Mouse (Mus musculus): Measurements from ENCODE around the gene Glod4. TPM values are rescaled to one million over a fixed set of nuclear protein-coding genes. Genes with fewer than 3 reads are reported as not detected.

Gene Glod4
- polyA plus RNA-seq, 1 experiment from 2014 or later = 128 TPM

GRCm38 (mm10) chr11:76084943-76085342 lies 158.6 kb downstream of the Glod4 start:
- WGBS = 95% methylated on average over 1 of the region's 1 CpGs
- Histone ChIP-seq H3K27me3 (no peaks in the 10 kb centered on the region), H3K4me1 (replicated peaks) (no peaks in the 10 kb centered on the region), H3K27ac (no peak overlapping the region), H3K9ac (replicated peaks) (no peak overlapping the region), H3K36me3 (peaks cover 64% of the 10 kb centered on the region), H3K4me2 (replicated peaks) (no peak overlapping the region), H3K4me3 (replicated peaks) (no peak overlapping the region), H3K9me3 (no peaks in the 10 kb centered on the region)
- no peak for ATAC-seq

- Histone ChIP-seq H3K9me3 (no peaks in the 10 kb centered on the region), H3K4me1 (replicated peaks) (no peaks in the 10 kb centered on the region), H3K4me2 (replicated peaks) (no peak overlapping the region), H3K27me3 (no peaks in the 10 kb centered on the region), H3K9ac (replicated peaks) (no peak overlapping the region), H3K4me3 (replicated peaks) (no peak overlapping the region), H3K36me3 (peaks cover 65% of the 10 kb centered on the region), H3K27ac (no peak overlapping the region)
- WGBS = 93% methylated on average over 3 of the region's 3 CpGs
- no peak for ATAC-seq
These were observed 159.6 kb downstream of the Glod4 start for GRCm38 (mm10) chr11:76083941-76084367.

GRCm38 (mm10) chr11:76081048-76081640 lies 162.4 kb downstream of the Glod4 start:
- H3K27me3 ChIP-seq = no peaks in the 10 kb centered on the region
- no peak overlapping the region for H3K4me3 ChIP-seq (replicated peaks)
- no peak overlapping the region for H3K4me2 ChIP-seq (replicated peaks)
- no peak for ATAC-seq
- no peak overlapping the region for H3K9ac ChIP-seq (replicated peaks)
- no peaks in the 10 kb centered on the region for H3K9me3 ChIP-seq
- H3K36me3 ChIP-seq = peaks cover 67% of the 10 kb centered on the region
- 90% methylated on average over 6 of the region's 6 CpGs for WGBS
- no peak overlapping the region for H3K27ac ChIP-seq
- H3K4me1 ChIP-seq (replicated peaks) = no peaks in the 10 kb centered on the region

- ATAC-seq = no peak
- H3K27me3 ChIP-seq = no peaks in the 10 kb centered on the region
- no peak overlapping the region for H3K4me3 ChIP-seq (replicated peaks)
- H3K4me2 ChIP-seq (replicated peaks) = no peak overlapping the region
- H3K9me3 ChIP-seq = no peaks in the 10 kb centered on the region
- H3K27ac ChIP-seq = no peak overlapping the region
- H3K36me3 ChIP-seq = peaks cover 65% of the 10 kb centered on the region
- no peaks in the 10 kb centered on the region for H3K4me1 ChIP-seq (replicated peaks)
- 76% methylated on average over 2 of the region's 2 CpGs for WGBS
- H3K9ac ChIP-seq (replicated peaks) = no peak overlapping the region
These were observed 163.2 kb downstream of the Glod4 start for GRCm38 (mm10) chr11:76080293-76080692.

GRCm38 (mm10) chr11:76077341-76077740 lies 166.2 kb downstream of the Glod4 start:
- Histone ChIP-seq H3K27me3 (no peaks in the 10 kb centered on the region), H3K27ac (no peak overlapping the region), H3K4me2 (replicated peaks) (no peak overlapping the region), H3K4me1 (replicated peaks) (no peaks in the 10 kb centered on the region), H3K36me3 (peaks cover 80% of the 10 kb centered on the region), H3K4me3 (replicated peaks) (no peak overlapping the region), H3K9ac (replicated peaks) (no peak overlapping the region), H3K9me3 (no peaks in the 10 kb centered on the region)
- 88% methylated on average over 6 of the region's 6 CpGs for WGBS
- no peak for ATAC-seq

- Histone ChIP-seq H3K4me1 (replicated peaks) (no peaks in the 10 kb centered on the region), H3K4me3 (replicated peaks) (no peak overlapping the region), H3K27ac (no peak overlapping the region), H3K36me3 (peaks cover 62% of the 10 kb centered on the region), H3K9ac (replicated peaks) (no peak overlapping the region), H3K9me3 (no peaks in the 10 kb centered on the region), H3K4me2 (replicated peaks) (no peak overlapping the region), H3K27me3 (no peaks in the 10 kb centered on the region)
- WGBS = 76% methylated on average over 11 of the region's 11 CpGs
- no peak for ATAC-seq
These were observed 169.0 kb downstream of the Glod4 start for GRCm38 (mm10) chr11:76074296-76075093.

Other genes starting within 250 kb of the Glod4 start
- 0.97 and 1.8 TPM in 2 replicates for gene 1700016K19Rik, start 243.8 kb downstream of the Glod4 start, polyA plus RNA-seq (2015; fragmentation: Nextera tagmentation; extraction: Ambion mirVana)
- gene Rflnb, start 215.9 kb downstream of the Glod4 start, polyA plus RNA-seq (2015; fragmentation: Nextera tagmentation; extraction: Ambion mirVana) = 6.2 and 7.2 TPM in 2 replicates
- 61.4 and 64.5 TPM in 2 replicates for gene Vps53, start 64.1 kb downstream of the Glod4 start, polyA plus RNA-seq (2015; fragmentation: Nextera tagmentation; extraction: Ambion mirVana)
- 22.0 and 22.3 TPM in 2 replicates for gene Fam57a, start 64.1 kb downstream of the Glod4 start, polyA plus RNA-seq (2015; fragmentation: Nextera tagmentation; extraction: Ambion mirVana)
- 0.50 and 1.00 TPM in 2 replicates for gene Dbil5, start 26.1 kb downstream of the Glod4 start, polyA plus RNA-seq (2015; fragmentation: Nextera tagmentation; extraction: Ambion mirVana)
- 15.7 and 21.5 TPM in 2 replicates for gene Gemin4, start 26.1 kb downstream of the Glod4 start, polyA plus RNA-seq (2015; fragmentation: Nextera tagmentation; extraction: Ambion mirVana)
- 18.6 and 19.0 TPM in 2 replicates for gene Mrm3, start within 50 bp of the Glod4 start, polyA plus RNA-seq (2015; fragmentation: Nextera tagmentation; extraction: Ambion mirVana)
- gene Nxn, start 155.4 kb upstream of the Glod4 start, polyA plus RNA-seq (2015; fragmentation: Nextera tagmentation; extraction: Ambion mirVana) = 29.0 and 34.3 TPM in 2 replicates
- gene Timm22, start 163.2 kb upstream of the Glod4 start, polyA plus RNA-seq (2015; fragmentation: Nextera tagmentation; extraction: Ambion mirVana) = 96.3 and 102 TPM in 2 replicates